Mouse (Mus musculus): Measurements from ENCODE around the gene Dlg2.

GRCm38 (mm10) chr7:91208083-91208852 is 731.8 kb downstream of the Dlg2 start:
- TF ChIP-seq CTCF (IDR thresholded peaks at IDR 0.05; ENCODE audit: low read depth, low read length) (no peak), TAL1 (conservative IDR thresholded peaks at IDR 0.05; ENCODE audit: low read depth, low read length) (no peak), POLR2AphosphoS5 (IDR thresholded peaks at IDR 0.05; ENCODE audit: insufficient replicate concordance, low read depth, low read length) (no peak), GATA1 (IDR thresholded peaks at IDR 0.05; ENCODE audit: borderline replicate concordance, low read length) (no peak), GATA2 (IDR thresholded peaks at IDR 0.05; ENCODE audit: borderline replicate concordance, low read depth, low read length) (no peak)

Data from G1E (cell line).